Mouse (Mus musculus) T-cell, adult 66 days (primary cell): Measurements from ENCODE around the gene Ifi205. TPM values are rescaled to one million over a fixed set of nuclear protein-coding genes. Genes with fewer than 3 reads are reported as not detected.

Experiments used
- total RNA-seq, 2 experiments: library from RNA; stranded (reverse); gene quantifications; 3 replicates in 1 of 2; 4 replicates in 1 of 2; pipeline ENCODE4 v1.2.4; 2023

Gene Ifi205
- total RNA-seq: 1 to 10 TPM; 3.6 to 5.8 TPM

GRCm38 (mm10) chr1:174031698-174032097, at the start of gene Ifi205:
TSS of gene Ifi205 (minus strand) at chr1:174031810.

GRCm38 (mm10) chr1:174066305-174066704, 34.7 kb upstream of the Ifi205 start, which contains the start of gene Olfr430:
TSS of gene Olfr430 (plus strand) at chr1:174066605.

GRCm38 (mm10) chr1:174048893-174049292, 17.3 kb upstream of the Ifi205 start, which contains the start of gene Olfr432:
TSS of gene Olfr432 (plus strand) at chr1:174049205.

GRCm38 (mm10) chr1:174040523-174041177, 9.0 kb upstream of the Ifi205 start, which contains the start of gene Olfr433:
TSS of gene Olfr433 (plus strand) at chr1:174040705.

GRCm38 (mm10) chr1:173982694-173983305, 48.8 kb downstream of the Ifi205 start, which contains the start of gene Ifi202b:
TSS of gene Ifi202b (minus strand) at chr1:173982744.

Other genes with a start within 250 kb of the Ifi205 start
- under 1 TPM in 1 of 2 experiments, not detected in 1; 0.47 TPM for gene Ifi211, start 118.8 kb downstream of the Ifi205 start, total RNA-seq
- gene Mndal, start 89.3 kb downstream of the Ifi205 start, total RNA-seq: 100 to 1,000 TPM; 244 to 315 TPM
- gene Ifi203, start 89.1 kb downstream of the Ifi205 start, total RNA-seq: 100 to 1,000 TPM; 185 to 212 TPM
- not detected for gene Ifi202b, start 49.1 kb downstream of the Ifi205 start, total RNA-seq
- gene Olfr433, start 8.9 kb upstream of the Ifi205 start, total RNA-seq: not detected
- not detected for gene Olfr432, start 17.4 kb upstream of the Ifi205 start, total RNA-seq
- gene Olfr430, start 34.8 kb upstream of the Ifi205 start, total RNA-seq: not detected
- gene Olfr429, start 52.5 kb upstream of the Ifi205 start, total RNA-seq: not detected
- not detected for gene Olfr427, start 65.1 kb upstream of the Ifi205 start, total RNA-seq
- gene Olfr231, start 89.4 kb upstream of the Ifi205 start, total RNA-seq: not detected
- gene Olfr424, start 99.7 kb upstream of the Ifi205 start, total RNA-seq: not detected
- gene Olfr420, start 123.8 kb upstream of the Ifi205 start, total RNA-seq: not detected
- under 1 TPM in 1 of 2 experiments, not detected in 1; 0.12 TPM for gene Spta1, start 141.0 kb upstream of the Ifi205 start, total RNA-seq
- not detected for gene Olfr419, start 220.3 kb upstream of the Ifi205 start, total RNA-seq